Mouse (Mus musculus) MEL (cell line): ENCODE data around the gene Ercc5. TPM values are rescaled to one million over a fixed set of nuclear protein-coding genes. Genes with fewer than 3 reads are reported as not detected.

ENCODE experiments used
- DNase-seq: peaks from one replicate; pipeline ENCODE4 v3.0.0; 2011; ENCODE audit warnings: low read depth, low spot score
- H3K27ac ChIP-seq: 2 replicates; pipeline ENCODE4 v1.5.1; 2012; ENCODE audit warnings: low read depth, mild to moderate bottlenecking, control low read depth, low read length, moderate library complexity; ENCODE audit not compliant: control insufficient read depth
- H3K27me3 ChIP-seq, 2 experiments: fragments of 150-350 bp in 1 of 2; sonication (generic) in 1 of 2; 2 replicates each; pipeline ENCODE4 v1.6.1; 2012; ENCODE audit warnings: low read length in 2 of 2, mild to moderate bottlenecking in 2 of 2, improper control_type of control experiment in 1 of 2, moderate library complexity in 1 of 2; ENCODE audit not compliant: insufficient read depth in 2 of 2, control insufficient read depth in 1 of 2
- H3K36me3 ChIP-seq, 2 experiments: 2 replicates each; pipeline ENCODE4 v1.6.1; 2012 to 2014; ENCODE audit warnings: low read length in 2 of 2, improper control_type of control experiment in 1 of 2, inconsistent platforms in 1 of 2, mild to moderate bottlenecking in 1 of 2; ENCODE audit not compliant: insufficient read depth in 2 of 2, control insufficient read depth in 1 of 2
- H3K4me1 ChIP-seq, 2 experiments: fragments of 150-350 bp in 1 of 2; sonication (generic) in 1 of 2; 2 replicates each; pipeline ENCODE4 v1.6.1; 2012; ENCODE audit warnings: low read length in 2 of 2, improper control_type of control experiment in 1 of 2, mild to moderate bottlenecking in 1 of 2; ENCODE audit not compliant: insufficient read depth in 2 of 2, control insufficient read depth in 1 of 2
- H3K4me3 ChIP-seq, 2 experiments: fragments of 150-350 bp in 1 of 2; sonication (generic) in 1 of 2; 2 replicates each; pipeline ENCODE4 v1.5.1; 2012; ENCODE audit warnings: low read depth in 2 of 2, low read length in 2 of 2, mild to moderate bottlenecking in 2 of 2, moderate library complexity in 2 of 2, control low read depth in 1 of 2, improper control_type of control experiment in 1 of 2; ENCODE audit not compliant: control insufficient read depth in 1 of 2, insufficient read depth in 1 of 2
- H3K79me2 ChIP-seq: 2 replicates; pipeline ENCODE4 v1.6.1; 2012; ENCODE audit warnings: mild to moderate bottlenecking, low read length, moderate library complexity; ENCODE audit not compliant: control insufficient read depth, poor library complexity, insufficient read depth
- H3K9ac ChIP-seq: 2 replicates; pipeline ENCODE4 v1.6.1; 2012; ENCODE audit warnings: low read depth, mild to moderate bottlenecking, control low read depth, low read length, moderate library complexity; ENCODE audit not compliant: control insufficient read depth, poor library complexity, severe bottlenecking
- H3K9me3 ChIP-seq: fragments of 150-350 bp; sonication (generic); replicated peaks from 2 replicates; pipeline ENCODE4 v1.6.1; 2012; ENCODE audit warnings: mild to moderate bottlenecking, low read length, improper control_type of control experiment, moderate library complexity; ENCODE audit not compliant: insufficient read depth
- CHD1 ChIP-seq: IDR thresholded peaks from 2 replicates; pipeline ENCODE4 v1.6.1; 2012; ENCODE audit warnings: low read depth, mild to moderate bottlenecking, inconsistent platforms, low read length, improper control_type of control experiment
- CHD2 ChIP-seq: IDR thresholded peaks from 2 replicates; pipeline ENCODE4 v1.6.1; 2011; ENCODE audit warnings: low read length, improper control_type of control experiment
- EP300 ChIP-seq, 2 experiments: IDR thresholded peaks; 2 replicates each; pipeline ENCODE4 v1.6.1; 2011; ENCODE audit warnings: improper control_type of control experiment in 2 of 2, low read length in 2 of 2, low read depth in 1 of 2, mild to moderate bottlenecking in 1 of 2
- ETS1 ChIP-seq: IDR thresholded peaks from 2 replicates; pipeline ENCODE4 v1.6.1; 2012; ENCODE audit warnings: low read depth, mild to moderate bottlenecking, inconsistent platforms, low read length, improper control_type of control experiment, moderate library complexity
- GABPA ChIP-seq: IDR thresholded peaks from 2 replicates; pipeline ENCODE4 v1.6.1; 2012; ENCODE audit warnings: low read depth, mild to moderate bottlenecking, inconsistent platforms, low read length, improper control_type of control experiment, moderate library complexity
- HCFC1 ChIP-seq: IDR thresholded peaks from 2 replicates; pipeline ENCODE4 v1.6.1; 2012; ENCODE audit warnings: low read depth, mild to moderate bottlenecking, inconsistent platforms, low read length, improper control_type of control experiment, moderate library complexity
- JUND ChIP-seq: IDR thresholded peaks from 2 replicates; pipeline ENCODE4 v1.6.1; 2011; ENCODE audit warnings: low read depth, mild to moderate bottlenecking, improper control_type of control experiment, low read length
- KAT2A ChIP-seq: conservative IDR thresholded peaks from 2 replicates; pipeline ENCODE4 v1.6.1; 2012; ENCODE audit warnings: low read depth, low read length, improper control_type of control experiment, inconsistent platforms
- MAZ ChIP-seq: IDR thresholded peaks from 2 replicates; pipeline ENCODE4 v1.6.1; 2012; ENCODE audit warnings: low read depth, mild to moderate bottlenecking, inconsistent platforms, low read length, improper control_type of control experiment
- MEF2A ChIP-seq: IDR thresholded peaks from 2 replicates; pipeline ENCODE4 v1.6.1; 2014; ENCODE audit warnings: low read depth, mild to moderate bottlenecking, inconsistent platforms, low read length, improper control_type of control experiment; ENCODE audit not compliant: poor library complexity, insufficient replicate concordance, severe bottlenecking; ENCODE audit errors: extremely low read depth
- RCOR1 ChIP-seq: IDR thresholded peaks from 2 replicates; pipeline ENCODE4 v1.6.1; 2012; ENCODE audit warnings: low read depth, mild to moderate bottlenecking, inconsistent platforms, low read length, improper control_type of control experiment
- TAL1 ChIP-seq: IDR thresholded peaks from 2 replicates; pipeline ENCODE4 v1.6.1; 2012; ENCODE audit warnings: mild to moderate bottlenecking, inconsistent platforms, low read length, moderate library complexity, mixed read lengths
- TCF12 ChIP-seq: IDR thresholded peaks from 2 replicates; pipeline ENCODE4 v1.6.1; 2014; ENCODE audit warnings: low read depth, mild to moderate bottlenecking, inconsistent platforms, low read length, improper control_type of control experiment, moderate library complexity
- USF2 ChIP-seq, 2 experiments: IDR thresholded peaks; 2 replicates each; pipeline ENCODE4 v1.6.1; 2011 to 2012; ENCODE audit warnings: improper control_type of control experiment in 2 of 2, low read length in 2 of 2, borderline replicate concordance in 1 of 2, inconsistent platforms in 1 of 2, low read depth in 1 of 2, mild to moderate bottlenecking in 1 of 2; ENCODE audit not compliant: insufficient read depth in 1 of 2
- ZC3H11A ChIP-seq: IDR thresholded peaks from 2 replicates; pipeline ENCODE4 v1.6.1; 2012; ENCODE audit warnings: low read depth, mild to moderate bottlenecking, inconsistent platforms, low read length, improper control_type of control experiment
- ZMIZ1 ChIP-seq: IDR thresholded peaks from 2 replicates; pipeline ENCODE4 v1.6.1; 2012; ENCODE audit warnings: low read depth, mild to moderate bottlenecking, inconsistent platforms, low read length, improper control_type of control experiment, moderate library complexity
- ZNF384 ChIP-seq: IDR thresholded peaks from 2 replicates; pipeline ENCODE4 v1.6.1; 2012; ENCODE audit warnings: low read depth, mild to moderate bottlenecking, inconsistent platforms, low read length, improper control_type of control experiment
- polyA plus RNA-seq, 2 experiments: library from polyadenylated mRNA; stranded (reverse) in 1 of 2; unstranded in 1 of 2; fragments of >175 nt in 1 of 2; fragments of >200 nt in 1 of 2; gene quantifications; 2 replicates each; pipeline versions ENCODE4 v1.2.1 to v1.2.4; 2012; ENCODE audit warnings: low replicate concordance in 2 of 2, low read depth in 1 of 2; ENCODE audit not compliant: insufficient read length in 2 of 2, insufficient read depth in 1 of 2, missing spikeins in 1 of 2
- total RNA-seq: library from RNA; depleted of rRNA; stranded (reverse); fragments of 300-350 nt; gene quantifications from 2 replicates; pipeline ENCODE4 v1.2.3, GENCODE M21; 2012

The Ercc5 gene
- total and polyA plus RNA-seq, 3 experiments, result 8.2 to 8.5 TPM; not detected in 1

- TF ChIP-seq MEF2A, result no peak
- TF ChIP-seq ETS1, result no peak
- TF ChIP-seq CHD1, result no peak
- no peak for TF ChIP-seq TCF12
- TF ChIP-seq HCFC1, result peak; percentile 69
- TF ChIP-seq ZNF384, result no peak
- TF ChIP-seq MAZ, result peak; percentile 79
- TF ChIP-seq ZC3H11A, result no peak
- TF ChIP-seq TAL1, result no peak
- TF ChIP-seq, all 39 proteins: peak for 11
Measured at GRCm38 (mm10) chr1:44119201-44120073, 28.1 kb upstream of the Ercc5 start (continued).

DNA sequence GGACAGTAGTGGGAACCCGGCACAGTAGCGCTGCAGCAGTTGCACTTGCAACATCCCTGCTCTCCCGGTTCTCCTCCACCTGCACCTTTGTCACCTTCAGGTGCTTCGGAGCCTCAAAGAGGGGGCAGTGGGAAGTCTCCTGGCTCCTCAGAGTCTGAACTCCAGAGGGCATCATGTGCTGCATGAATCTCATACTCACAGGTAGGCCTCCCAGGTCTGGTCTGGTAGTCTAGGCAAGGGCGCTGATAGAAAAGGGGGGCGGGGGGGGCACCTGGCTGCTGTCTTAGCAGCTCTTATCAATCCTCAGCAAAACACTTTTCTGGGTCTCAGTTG, 27.5 kb upstream of the Ercc5 start:
- no peak for DNase-seq
- H3K36me3 ChIP-seq, result peaks cover 4 to 7% of the 10 kb centered on the region in 2 experiments
- H3K27me3 ChIP-seq, result no peaks in the 10 kb centered on the region
- H3K27ac ChIP-seq, result peak overlapping the region; percentile 76; the same call in 1 of the 2 replicates
- H3K79me2 ChIP-seq, result peaks cover 16% of the 10 kb centered on the region
- peak overlapping the region; percentile 78 to 99 for H3K4me3 ChIP-seq
- peaks cover 2 to 6% of the 10 kb centered on the region in 2 experiments; a peak in 3 of 4 replicates for H3K4me1 ChIP-seq
- peak overlapping the region; percentile 84 for H3K9ac ChIP-seq
- TF ChIP-seq EP300 (IDR thresholded peaks at IDR 0.05; ENCODE audit: low read depth in 1 of 2, low read length in 2 of 2), result no peak
- no peak for TF ChIP-seq RCOR1
- TF ChIP-seq GABPA, result no peak
- no peak for TF ChIP-seq ZMIZ1
- TF ChIP-seq CHD2, result no peak
- no peak for TF ChIP-seq USF2 (IDR thresholded peaks at IDR 0.05; ENCODE audit: borderline replicate concordance in 1 of 2, insufficient read depth in 1 of 2, low read depth in 1 of 2, low read length in 2 of 2)
- no peak for TF ChIP-seq JUND
- TF ChIP-seq TAL1, result no peak
- no peak for TF ChIP-seq KAT2A
- H3K9me3 ChIP-seq, result no peaks in the 10 kb centered on the region
